Mouse (Mus musculus) neural tube, embryonic 15.5 days (tissue): ENCODE measurements around the gene Emc4. TPM values are rescaled to one million over a fixed set of nuclear protein-coding genes. Genes with fewer than 3 reads are reported as not detected.

Experiments used
- ATAC-seq: fragments of 200-750 bp; cut with Nextera tagmentation; 2 replicates; pipeline ENCODE4 v1.8.0; 2017; ENCODE audit warnings: mild to moderate bottlenecking, moderate TSS enrichment, moderate library complexity; ENCODE audit not compliant: low FRiP score
- H3K27ac ChIP-seq: fragments of 300-500 bp; sonication (generic); replicated peaks from 2 replicates; pipeline ENCODE4 v1.5.1; 2015; ENCODE audit warnings: mild to moderate bottlenecking, inconsistent platforms
- H3K27me3 ChIP-seq: fragments of 300-500 bp; sonication (generic); replicated peaks from 2 replicates; pipeline ENCODE4 v1.6.1; 2015; ENCODE audit warnings: inconsistent platforms
- H3K36me3 ChIP-seq: fragments of 300-500 bp; sonication (generic); 2 replicates; pipeline ENCODE4 v1.6.1; 2015; ENCODE audit warnings: inconsistent platforms
- H3K4me1 ChIP-seq: fragments of 300-500 bp; sonication (generic); 2 replicates; pipeline ENCODE4 v1.6.1; 2015; ENCODE audit warnings: inconsistent platforms
- H3K4me2 ChIP-seq: fragments of 300-500 bp; sonication (generic); 2 replicates; pipeline ENCODE4 v1.6.1; 2015; ENCODE audit warnings: inconsistent platforms, mild to moderate bottlenecking, moderate library complexity
- H3K4me3 ChIP-seq: fragments of 300-500 bp; sonication (generic); replicated peaks from 2 replicates; pipeline ENCODE4 v1.5.1; 2015; ENCODE audit warnings: mild to moderate bottlenecking, inconsistent platforms
- H3K9ac ChIP-seq: fragments of 300-500 bp; sonication (generic); replicated peaks from 2 replicates; pipeline ENCODE4 v1.6.1; 2015; ENCODE audit warnings: mild to moderate bottlenecking, inconsistent platforms
- H3K9me3 ChIP-seq: fragments of 300-500 bp; sonication (generic); replicated peaks from 2 replicates; pipeline ENCODE4 v1.6.1; 2016; ENCODE audit warnings: inconsistent platforms
- WGBS: fragments of 180-500 bp; shearing (Covaris S2); methylation state at CpG from one replicate; pipeline ENCODE4 v1.1.7; 2015; ENCODE audit warnings: mixed read lengths; 5-methylcytosine and 5-hydroxymethylcytosine counted together
- polyA plus RNA-seq: library from polyadenylated mRNA; unstranded; fragments of >200 nt; fragmentation: Nextera tagmentation; extraction: Ambion mirVana; gene quantifications from 2 replicates; pipeline ENCODE4 v1.2.1, GENCODE M21; 2015

The Emc4 gene
- polyA plus RNA-seq = 206 and 239 TPM in 2 replicates

DNA sequence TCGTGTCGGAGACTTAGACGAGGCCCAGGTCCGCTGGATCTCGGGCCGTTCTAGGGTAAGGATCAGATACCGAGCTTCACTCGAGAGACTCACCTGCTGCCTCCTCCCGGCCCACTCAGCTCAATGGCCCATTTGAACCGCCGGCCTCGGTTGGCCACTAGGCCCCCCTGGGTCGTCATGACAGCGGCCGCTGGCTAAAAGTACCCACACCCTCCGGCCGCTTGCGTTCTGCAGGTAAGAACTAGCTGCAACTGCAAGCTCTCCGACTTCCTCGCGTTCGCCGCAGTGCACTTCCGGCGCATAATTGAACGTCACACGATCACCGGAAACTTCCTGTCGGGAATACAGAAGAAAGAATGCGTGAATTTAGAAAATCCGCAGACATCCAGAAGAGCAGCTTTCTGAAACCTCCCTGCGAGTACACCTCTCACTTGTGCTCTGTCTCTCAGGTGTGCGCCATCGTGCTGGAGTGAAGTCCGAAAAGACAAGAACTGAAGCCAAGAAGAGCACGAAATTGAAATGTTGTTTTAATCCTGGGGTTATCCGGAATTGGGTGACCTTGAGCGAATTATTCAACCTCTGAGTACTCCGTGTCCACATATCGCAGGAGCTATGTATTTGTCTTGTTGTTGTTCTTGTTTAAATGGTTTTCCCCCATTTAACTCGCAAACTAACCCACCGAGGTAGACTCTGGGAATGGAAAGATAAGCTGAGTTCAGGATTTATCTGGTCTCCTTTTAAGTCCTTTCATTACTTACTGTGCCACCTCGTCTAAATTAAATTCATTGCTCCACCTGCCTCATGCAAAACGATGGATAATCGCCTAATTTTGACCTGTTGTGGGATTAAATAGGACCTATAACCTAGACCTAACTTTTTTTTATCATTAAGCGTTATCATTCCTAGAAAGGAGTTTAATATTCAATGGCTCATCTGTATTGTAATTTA, at the start of gene Emc4:
Gene Emc4, minus strand, starts transcription at position 302 of the 948 bp plus-strand sequence.
- Histone ChIP-seq H3K4me1 (peaks cover 15% of the 10 kb centered on the region), H3K9me3 (no peaks in the 10 kb centered on the region), H3K27me3 (no peaks in the 10 kb centered on the region), H3K36me3 (peaks cover 19% of the 10 kb centered on the region), H3K27ac (peak within 1 kb of the TSS; percentile 93), H3K4me3 (peak within 1 kb of the TSS; percentile 71), H3K4me2 (peak within 1 kb of the TSS; percentile 86), H3K9ac (peak within 1 kb of the TSS; percentile 76)
- peak; percentile 95 for ATAC-seq
- WGBS = 2% methylated on average over 46 of the region's 46 CpGs

- Histone ChIP-seq H3K9me3 (no peaks in the 10 kb centered on the region), H3K36me3 (peaks cover 23% of the 10 kb centered on the region)
- ATAC-seq = no peak
Observed at GRCm38 (mm10) chr2:112407030-112407429, 39.2 kb upstream of the Emc4 start.

GRCm38 (mm10) chr2:112396649-112397048, 28.8 kb upstream of the Emc4 start:
- no peak overlapping the region for H3K27ac ChIP-seq
- H3K36me3 ChIP-seq = no peaks in the 10 kb centered on the region
- no peak overlapping the region for H3K4me2 ChIP-seq
- H3K9ac ChIP-seq = no peak overlapping the region
- H3K4me3 ChIP-seq = no peak overlapping the region
- H3K4me1 ChIP-seq = no peaks in the 10 kb centered on the region
- ATAC-seq = no peak
- no peaks in the 10 kb centered on the region for H3K27me3 ChIP-seq
- H3K9me3 ChIP-seq = no peaks in the 10 kb centered on the region
- WGBS = 71% methylated on average over 1 of the region's 1 CpGs

More at GRCm38 (mm10) chr2:112407030-112407429, 39.2 kb upstream of the Emc4 start:
- Histone ChIP-seq H3K4me3 (no peak overlapping the region), H3K9ac (no peak overlapping the region), H3K27ac (no peak overlapping the region), H3K4me2 (no peak overlapping the region), H3K4me1 (no peaks in the 10 kb centered on the region), H3K27me3 (no peaks in the 10 kb centered on the region)
- WGBS = 93% methylated on average over 3 of the region's 3 CpGs

DNA sequence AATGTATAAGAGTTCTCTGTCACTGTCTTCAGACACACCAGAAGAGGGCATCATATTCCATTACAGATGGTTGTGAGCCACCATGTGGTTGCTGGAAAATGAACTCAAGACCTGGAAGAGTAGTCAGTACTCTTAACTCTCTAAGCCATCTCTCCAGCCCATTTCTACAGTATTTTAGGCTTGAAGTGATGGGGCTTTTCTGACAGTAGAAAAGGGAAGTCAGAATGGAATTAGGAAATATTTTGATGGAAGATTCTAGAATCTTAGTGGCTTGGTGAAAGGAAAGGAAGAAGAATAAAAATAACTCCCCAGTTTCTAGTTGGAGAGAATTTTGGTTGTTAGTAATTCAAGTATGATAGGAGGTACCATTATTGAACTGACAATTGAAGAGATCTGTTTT, 26.1 kb upstream of the Emc4 start:
- H3K36me3 ChIP-seq = no peaks in the 10 kb centered on the region
- ATAC-seq = no peak

GRCm38 (mm10) chr2:112392689-112393088, 24.9 kb upstream of the Emc4 start:
- no peak overlapping the region for H3K27ac ChIP-seq
- H3K4me1 ChIP-seq = 0 out of 2 replicates have a peak, but pooled peaks cover 6% of the 10 kb centered on the region
- H3K36me3 ChIP-seq = no peaks in the 10 kb centered on the region
- WGBS = 100% methylated on average over 1 of the region's 1 CpGs
- H3K9me3 ChIP-seq = no peaks in the 10 kb centered on the region
- H3K27me3 ChIP-seq = no peaks in the 10 kb centered on the region
- H3K4me2 ChIP-seq = no peak overlapping the region
- ATAC-seq = no peak
- H3K9ac ChIP-seq = no peak overlapping the region
- no peak overlapping the region for H3K4me3 ChIP-seq

More for the DNA sequence above, 26.1 kb upstream of the Emc4 start:
- H3K4me3 ChIP-seq = no peak overlapping the region
- H3K27ac ChIP-seq = no peak overlapping the region
- 0 out of 2 replicates have a peak, but pooled peaks cover 6% of the 10 kb centered on the region for H3K4me1 ChIP-seq
- H3K9me3 ChIP-seq = no peaks in the 10 kb centered on the region
- H3K27me3 ChIP-seq = no peaks in the 10 kb centered on the region
- H3K4me2 ChIP-seq = no peak overlapping the region
- no peak overlapping the region for H3K9ac ChIP-seq

DNA sequence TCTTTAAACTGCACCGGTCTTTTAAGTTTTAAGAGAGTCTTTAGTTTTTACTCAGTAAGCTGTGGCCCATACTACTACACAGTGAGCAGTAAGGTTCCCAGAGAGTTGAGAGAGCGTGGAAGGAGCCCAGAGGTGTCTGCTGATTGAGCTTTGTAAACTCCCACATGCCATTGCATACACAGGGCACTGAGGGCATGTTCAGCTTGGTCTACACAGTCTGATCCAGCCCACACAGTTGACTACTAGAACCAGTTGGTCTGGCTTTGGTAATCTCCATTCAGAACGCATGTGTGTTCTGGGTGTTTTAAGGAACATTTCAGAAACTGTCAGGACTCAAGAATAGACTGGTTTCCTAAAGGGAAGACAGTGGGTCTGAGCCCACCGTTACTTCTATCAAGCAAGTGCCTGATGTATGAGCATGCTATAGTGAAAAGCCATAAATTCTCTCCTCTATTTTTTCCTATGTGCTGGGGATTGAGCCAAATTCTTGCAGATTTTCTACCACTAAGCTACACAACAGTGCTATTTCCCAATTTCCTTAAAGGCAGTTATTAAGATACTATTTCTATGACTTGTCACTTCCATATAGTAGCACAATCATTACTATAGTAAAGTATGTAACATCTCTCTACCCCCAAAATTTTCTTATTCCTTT, 23.6 kb upstream of the Emc4 start:
- Histone ChIP-seq H3K4me3 (no peak overlapping the region), H3K9me3 (no peaks in the 10 kb centered on the region), H3K4me1 (0 out of 2 replicates have a peak, but pooled peaks cover 6% of the 10 kb centered on the region), H3K9ac (no peak overlapping the region), H3K36me3 (no peaks in the 10 kb centered on the region), H3K27ac (no peak overlapping the region), H3K27me3 (no peaks in the 10 kb centered on the region), H3K4me2 (no peak overlapping the region)
- ATAC-seq = no peak
- 93% methylated on average over 4 of the region's 4 CpGs for WGBS

DNA sequence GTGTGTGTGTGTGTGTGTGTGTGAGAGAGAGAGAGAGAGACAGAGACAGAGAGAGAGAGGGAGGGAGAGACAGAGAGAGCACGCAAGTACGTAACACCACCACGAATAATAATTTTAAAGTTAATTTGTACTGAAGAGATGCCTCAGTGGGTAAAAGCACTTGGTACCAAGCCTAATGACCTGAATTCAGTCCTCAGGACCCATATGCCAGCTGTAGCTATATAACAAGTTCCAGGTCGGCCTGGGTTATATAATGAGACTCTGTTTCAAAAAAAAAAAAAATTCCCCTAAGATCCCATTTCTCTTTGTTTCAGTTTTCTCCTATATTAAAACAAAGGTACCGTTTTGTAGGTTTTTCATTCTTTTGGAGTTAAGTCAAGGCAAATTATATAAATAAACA, 23.0 kb upstream of the Emc4 start:
- 77% methylated on average over 5 of the region's 5 CpGs for WGBS
- Histone ChIP-seq H3K4me1 (0 out of 2 replicates have a peak, but pooled peaks cover 6% of the 10 kb centered on the region), H3K4me2 (no peak overlapping the region), H3K9me3 (no peaks in the 10 kb centered on the region), H3K4me3 (no peak overlapping the region), H3K9ac (no peak overlapping the region), H3K27me3 (no peaks in the 10 kb centered on the region), H3K36me3 (no peaks in the 10 kb centered on the region), H3K27ac (no peak overlapping the region)
- ATAC-seq = no peak

DNA sequence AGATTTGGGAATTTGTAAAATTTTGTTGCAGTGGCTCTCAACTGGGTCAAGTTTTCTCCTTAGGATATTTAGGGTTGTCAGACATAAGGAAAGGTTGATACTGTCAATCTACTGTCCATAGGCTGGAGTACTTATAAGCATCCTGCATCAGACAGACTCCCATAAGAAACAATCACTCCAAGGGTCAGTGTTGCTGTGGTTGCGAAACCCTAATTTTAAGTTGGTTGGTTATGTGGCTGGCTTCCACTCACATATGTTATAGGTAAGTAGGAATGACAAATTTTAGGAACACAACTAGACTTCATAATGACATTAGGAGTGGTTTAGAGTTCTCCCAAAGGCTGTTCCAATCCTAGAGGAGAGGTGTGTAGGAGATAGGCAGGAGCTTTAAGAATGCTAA, 13.4 kb upstream of the Emc4 start:
- no peaks in the 10 kb centered on the region for H3K27me3 ChIP-seq
- WGBS = 95% methylated on average over 1 of the region's 1 CpGs
- H3K27ac ChIP-seq = no peak overlapping the region
- no peak for ATAC-seq
- no peak overlapping the region for H3K4me3 ChIP-seq
- no peaks in the 10 kb centered on the region for H3K9me3 ChIP-seq
- H3K4me1 ChIP-seq = peaks cover 21% of the 10 kb centered on the region
- H3K4me2 ChIP-seq = no peak overlapping the region
- H3K36me3 ChIP-seq = no peaks in the 10 kb centered on the region
- no peak overlapping the region for H3K9ac ChIP-seq

- Histone ChIP-seq H3K4me1 (peaks cover 18% of the 10 kb centered on the region), H3K4me2 (peak overlapping the region; percentile 62), H3K27ac (no peak overlapping the region), H3K36me3 (no peaks in the 10 kb centered on the region), H3K27me3 (peaks cover 5% of the 10 kb centered on the region; the same call in 1 of the 2 replicates), H3K9me3 (no peaks in the 10 kb centered on the region), H3K4me3 (peak overlapping the region; percentile 94), H3K9ac (peak overlapping the region; percentile 96)
- no peak for ATAC-seq
- 47% methylated on average over 8 of the region's 8 CpGs for WGBS
Observed at GRCm38 (mm10) chr2:112380131-112380530, 12.3 kb upstream of the Emc4 start.

GRCm38 (mm10) chr2:112378973-112379898, 11.4 kb upstream of the Emc4 start, which contains the start of gene Katnbl1:
Katnbl1 (plus strand) TSS chr2:112379211.
- Histone ChIP-seq H3K4me2 (peak within 1 kb of the TSS; percentile 62), H3K27me3 (peaks cover 5% of the 10 kb centered on the region; the same call in 1 of the 2 replicates), H3K4me1 (peaks cover 18% of the 10 kb centered on the region), H3K9ac (peak within 1 kb of the TSS; percentile 96), H3K27ac (peak within 1 kb of the TSS; percentile 87), H3K9me3 (no peaks in the 10 kb centered on the region), H3K4me3 (peak within 1 kb of the TSS; percentile 94), H3K36me3 (no peaks in the 10 kb centered on the region)
- under 1% methylated on average over 63 of the region's 72 CpGs for WGBS
- peak; percentile 99 for ATAC-seq

- H3K36me3 ChIP-seq = no peaks in the 10 kb centered on the region
- H3K4me1 ChIP-seq = no peaks in the 10 kb centered on the region
- H3K9ac ChIP-seq = no peak overlapping the region
- H3K27ac ChIP-seq = no peak overlapping the region
- 60% methylated on average over 5 of the region's 5 CpGs for WGBS
- H3K4me2 ChIP-seq = no peak overlapping the region
- ATAC-seq = no peak
- no peaks in the 10 kb centered on the region for H3K9me3 ChIP-seq
- peaks cover 5% of the 10 kb centered on the region; the same call in 1 of the 2 replicates for H3K27me3 ChIP-seq
- no peak overlapping the region for H3K4me3 ChIP-seq
Observed at GRCm38 (mm10) chr2:112374610-112375009, 6.8 kb upstream of the Emc4 start.
